Mouse (Mus musculus) spleen, postnatal 10 days (tissue): Measurements from ENCODE around the gene Hip1.
"Not testable (repeated sequence)": the region's sequence is repeated elsewhere in the genome, so short reads cannot be mapped to it uniquely, and the experiment has no call there.

Experiments used
- DNase-seq, 2 experiments: peaks; one replicate each; pipeline ENCODE4 v3.0.0; 2021 to 2022; ENCODE audit warnings: low spot score in 2 of 2

The Hip1 gene

DNA sequence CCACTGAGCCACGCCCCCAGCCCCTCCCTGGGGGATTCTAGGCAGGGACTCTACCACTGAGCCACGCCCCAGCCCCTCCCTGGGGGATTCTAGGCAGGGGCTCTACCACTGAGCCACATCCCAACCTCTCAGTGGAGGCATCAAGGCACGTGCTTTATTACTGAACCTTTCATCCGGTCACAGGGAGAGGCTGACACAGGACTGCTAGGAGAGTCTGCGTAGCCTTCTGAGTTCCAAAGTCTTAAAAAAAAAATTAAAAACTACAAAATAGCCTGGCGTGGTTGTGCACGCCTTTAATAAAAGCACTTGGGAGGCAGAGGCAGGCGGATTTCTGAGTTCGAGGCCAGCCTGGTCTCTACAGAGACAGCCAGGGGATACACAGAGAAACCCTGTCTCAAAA, 175.7 kb downstream of the Hip1 start:
- not testable (repeated sequence) for DNase-seq

DNA sequence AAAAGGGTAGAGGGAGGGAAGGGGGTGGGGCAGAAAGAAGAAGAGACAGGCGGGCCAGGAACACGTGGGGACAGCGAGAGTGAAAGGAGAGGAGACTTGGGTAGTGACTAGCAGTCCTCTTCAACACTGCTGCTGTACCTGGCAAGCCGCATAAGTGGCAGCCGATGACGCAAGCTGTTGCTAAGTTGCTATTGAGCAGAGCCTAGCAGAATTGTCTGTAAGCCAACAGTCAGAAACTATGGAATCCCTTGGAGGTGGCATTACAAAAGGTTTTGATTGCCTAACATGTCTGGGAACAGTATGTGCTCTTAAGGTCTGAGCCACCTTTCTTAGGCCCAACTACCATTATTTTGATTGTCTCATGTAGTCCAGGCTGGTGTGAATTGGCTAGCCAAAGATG, 176.6 kb downstream of the Hip1 start:
- DNase-seq: no peak

DNA sequence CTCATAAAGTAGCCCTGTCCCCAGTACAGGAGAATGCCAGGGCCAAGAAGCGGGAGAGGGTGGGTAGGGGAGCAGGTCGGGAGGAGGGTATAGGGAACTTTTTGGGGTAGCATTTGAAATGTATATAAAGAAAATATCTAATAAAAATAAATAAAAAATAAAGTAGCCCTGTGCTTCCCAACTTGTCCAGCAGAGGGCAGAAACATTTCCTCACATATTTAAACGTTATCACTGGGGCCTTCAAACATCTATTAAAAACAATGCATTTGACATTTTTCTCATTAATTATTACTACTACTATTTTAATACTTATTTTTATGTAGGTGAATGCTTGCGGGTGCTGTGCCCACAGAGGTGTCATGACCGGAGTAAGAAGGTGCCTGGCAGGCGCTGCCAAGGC, 177.1 kb downstream of the Hip1 start:
- DNase-seq: no peak

DNA sequence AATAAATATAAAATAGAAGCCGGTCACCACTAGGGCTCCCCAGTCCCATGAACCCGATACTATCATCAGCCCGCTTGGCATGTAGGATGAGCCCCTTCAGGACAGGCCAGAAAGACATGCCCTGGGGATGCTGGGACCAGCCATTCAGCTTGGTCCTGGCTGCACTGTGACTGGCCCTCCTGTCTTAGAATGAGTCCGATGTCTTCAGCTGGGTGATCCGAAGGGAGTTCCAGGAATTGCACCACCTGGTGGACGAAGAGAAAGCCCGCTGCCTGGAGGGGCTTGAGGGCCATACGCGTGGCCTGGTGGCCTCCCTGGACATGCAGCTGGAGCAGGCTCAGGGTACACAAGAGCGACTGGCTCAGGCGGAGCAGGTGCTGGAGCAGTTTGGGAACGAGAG, 181.4 kb downstream of the Hip1 start:
- DNase-seq: no peak

DNA sequence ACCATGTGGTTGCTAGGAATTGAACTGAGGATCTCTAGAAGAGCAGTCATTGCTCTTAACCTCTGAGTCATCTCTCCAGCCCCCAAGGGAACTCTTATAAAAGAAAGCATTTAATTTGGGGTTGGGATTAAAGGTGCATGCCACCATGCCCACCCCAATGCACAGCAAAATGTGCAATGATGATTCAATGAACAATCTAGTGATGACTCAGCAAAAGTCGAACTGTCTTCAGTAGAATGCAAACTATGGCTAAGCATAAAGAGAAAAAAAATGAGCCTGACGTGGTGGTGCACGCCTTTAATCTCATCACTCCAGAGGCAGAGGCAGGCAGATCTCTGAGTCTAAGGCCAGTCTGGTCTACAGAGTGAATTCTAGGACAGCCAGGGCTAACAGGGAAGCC, 182.3 kb downstream of the Hip1 start:
- no peak for DNase-seq

DNA sequence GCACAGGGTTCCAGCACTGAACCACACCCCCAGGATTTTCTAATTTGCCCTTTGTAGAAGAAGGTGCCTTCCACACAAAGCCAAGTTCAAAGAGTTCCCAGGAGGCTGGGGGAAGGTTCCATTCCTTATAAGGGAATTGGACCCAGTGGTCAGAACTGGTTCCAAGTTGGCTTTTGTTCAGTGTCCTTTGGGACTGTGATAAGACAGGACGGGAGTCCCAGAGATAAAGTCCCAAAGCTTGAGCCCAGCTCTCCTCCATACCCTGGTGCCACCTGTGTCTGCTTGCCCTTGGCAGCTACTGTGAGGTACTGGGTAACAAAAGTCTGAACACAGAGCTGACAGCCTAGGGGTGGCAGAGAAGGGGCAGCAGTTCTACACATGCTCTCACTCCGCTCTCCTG, 185.1 kb downstream of the Hip1 start:
- no peak for DNase-seq

DNA sequence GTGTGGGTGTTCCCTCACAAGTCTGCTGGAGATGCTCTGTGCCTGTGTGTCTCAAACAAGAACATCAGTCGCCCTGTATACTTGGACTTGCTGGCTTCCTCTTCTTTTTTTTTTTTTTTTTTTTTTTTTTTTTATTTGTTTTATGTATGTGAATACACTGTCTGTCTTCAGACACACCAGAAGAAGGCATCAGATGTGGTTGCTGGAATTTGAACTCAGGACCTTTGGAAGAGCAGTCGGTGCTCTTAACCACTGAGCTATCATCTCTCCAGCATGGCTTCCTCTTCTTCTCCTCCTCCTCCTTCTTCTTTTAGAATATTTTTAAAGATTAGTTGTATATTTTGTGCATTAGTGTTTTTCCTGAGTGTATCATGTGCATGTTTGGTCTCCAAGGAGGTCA, 187.4 kb downstream of the Hip1 start:
- DNase-seq: peak; percentile 32 to 48
